Mouse (Mus musculus): Measurements from ENCODE around the gene Ptges2. TPM values are rescaled to one million over a fixed set of nuclear protein-coding genes. Genes with fewer than 3 reads are reported as not detected.

Ptges2 gene
- total and polyA plus RNA-seq, 3 experiments: 17.1 to 21.3 (median 20.3) TPM

- dilution Hi-C loops (cut with MboI; ENCODE audit: extremely low pct_ligation_motif_present, extremely low pct_unique_long_range_greater_than_20kb, low sequenced_read_pairs): no loop called here
- DNase-seq (ENCODE audit: extremely low read depth): no peak
Measured at GRCm38 (mm10) chr2:32417486-32417885, 21.8 kb downstream of the Ptges2 start.

GRCm38 (mm10) chr2:32418430-32419151 is 22.9 kb downstream of the Ptges2 start:
- in situ Hi-C loops (cut with MboI; ENCODE audit: low pct_ligation_motif_present, low pct_unique_long_range_greater_than_20kb, low sequenced_read_pairs) (loop anchor here (5.0 kb wide), 1 partner anchor 34 kb away; the partner anchor contains the start of genes Naif1 and Slc25a25), dilution Hi-C loops (cut with MboI; ENCODE audit: extremely low pct_ligation_motif_present, extremely low pct_unique_long_range_greater_than_20kb, low sequenced_read_pairs) (no loop called here)
- Histone ChIP-seq H3K36me3 (replicated peaks in 1 of 2; ENCODE audit: control insufficient read depth in 1 of 2, insufficient read depth in 1 of 2, low read length in 1 of 2) (peaks cover 59 to 76% of the 10 kb centered on the region in 2 experiments), H3K27ac (ENCODE audit: insufficient read depth, low read depth) (no peak overlapping the region), H3K4me3 (replicated peaks in 1 of 3; ENCODE audit: low read depth in 2 of 3, low read length in 2 of 3, poor library complexity in 1 of 3) (no peak overlapping the region), H3K9me3 (replicated peaks; ENCODE audit: low read length) (no peaks in the 10 kb centered on the region), H3K4me2 (ENCODE audit: insufficient read depth, low read depth, poor library complexity, severe bottlenecking) (no peak overlapping the region), H3K9ac (ENCODE audit: insufficient read depth, low read depth) (no peak overlapping the region), H3K27me3 (replicated peaks) (no peaks in the 10 kb centered on the region), H3K79me2 (replicated peaks; ENCODE audit: control insufficient read depth, extremely low read depth, insufficient read depth, poor library complexity, severe bottlenecking) (no peaks in the 10 kb centered on the region), H3K4me1 (ENCODE audit: control insufficient read depth in 1 of 2, insufficient read depth in 2 of 2) (peaks cover 6 to 24% of the 10 kb centered on the region in 2 experiments)
- no peak for TF ChIP-seq MAZ (IDR thresholded peaks at IDR 0.05; ENCODE audit: low read depth, low read length)
- no peak for TF ChIP-seq UBTF (IDR thresholded peaks at IDR 0.05; ENCODE audit: low read depth, low read length)
- TF ChIP-seq MXI1 (IDR thresholded peaks at IDR 0.05; ENCODE audit: low read depth, low read length): no peak
- no peak for TF ChIP-seq MEF2A (IDR thresholded peaks at IDR 0.05; ENCODE audit: borderline replicate concordance, low read depth, low read length)
- TF ChIP-seq POLR2A (IDR thresholded peaks at IDR 0.05; ENCODE audit: low read depth, low read length): no peak
- TF ChIP-seq BHLHE40 (IDR thresholded peaks at IDR 0.05; ENCODE audit: low read depth, low read length): no peak
- no peak for TF ChIP-seq TBP (conservative IDR thresholded peaks at IDR 0.05; ENCODE audit: low read depth, low read length)
- no peak for TF ChIP-seq CHD2 (IDR thresholded peaks at IDR 0.05; ENCODE audit: low read length)
- TF ChIP-seq POLR2AphosphoS2 (IDR thresholded peaks at IDR 0.05; ENCODE audit: low read depth, low read length): no peak
- TF ChIP-seq ZMIZ1 (IDR thresholded peaks at IDR 0.05; ENCODE audit: low read depth, low read length): no peak
- no peak for TF ChIP-seq RAD21 (IDR thresholded peaks at IDR 0.05; ENCODE audit: low read depth, low read length)
- TF ChIP-seq KAT2A (IDR thresholded peaks at IDR 0.05; ENCODE audit: insufficient replicate concordance, low read length): no peak
- TF ChIP-seq SIN3A (IDR thresholded peaks at IDR 0.05; ENCODE audit: low read length): no peak
- no peak for DNase-seq (ENCODE audit: extremely low read depth)

More at GRCm38 (mm10) chr2:32417486-32417885, 21.8 kb downstream of the Ptges2 start:
- peaks cover 5 to 13% of the 10 kb centered on the region in 2 experiments for H3K4me1 ChIP-seq (ENCODE audit: control insufficient read depth in 1 of 2, insufficient read depth in 2 of 2)
- in situ Hi-C loops (cut with MboI; ENCODE audit: low pct_ligation_motif_present, low pct_unique_long_range_greater_than_20kb, low sequenced_read_pairs): loop anchor here (5.0 kb wide), 1 partner anchor 35 kb away; the partner anchor contains the start of genes Naif1 and Slc25a25
- no peak overlapping the region for H3K4me3 ChIP-seq (replicated peaks in 1 of 3; ENCODE audit: low read depth in 2 of 3, low read length in 2 of 3, poor library complexity in 1 of 3)
- no peaks in the 10 kb centered on the region for H3K27me3 ChIP-seq (replicated peaks)
- H3K36me3 ChIP-seq (replicated peaks in 1 of 2; ENCODE audit: control insufficient read depth in 1 of 2, insufficient read depth in 1 of 2, low read length in 1 of 2): peaks cover 59 to 79% of the 10 kb centered on the region in 2 experiments
- no peaks in the 10 kb centered on the region for H3K9me3 ChIP-seq (replicated peaks; ENCODE audit: low read length)
- no peak overlapping the region for H3K27ac ChIP-seq (ENCODE audit: insufficient read depth, low read depth)
- H3K4me2 ChIP-seq (ENCODE audit: insufficient read depth, low read depth, poor library complexity, severe bottlenecking): no peak overlapping the region
- TF ChIP-seq MAX (IDR thresholded peaks at IDR 0.05; ENCODE audit: low read length): no peak
- TF ChIP-seq SIN3A (IDR thresholded peaks at IDR 0.05; ENCODE audit: low read length): no peak
- TF ChIP-seq ETS1 (conservative IDR thresholded peaks at IDR 0.05; ENCODE audit: low read depth, low read length): no peak
- TF ChIP-seq GABPA (IDR thresholded peaks at IDR 0.05; ENCODE audit: insufficient replicate concordance, low read depth, low read length): no peak
- no peak for TF ChIP-seq KAT2A (IDR thresholded peaks at IDR 0.05; ENCODE audit: insufficient replicate concordance, low read length)
- no peak for TF ChIP-seq ZC3H11A (IDR thresholded peaks at IDR 0.05; ENCODE audit: low read depth, low read length)
- no peak for TF ChIP-seq MYC (IDR thresholded peaks at IDR 0.05; ENCODE audit: low read depth, low read length)
- no peak for TF ChIP-seq POLR2A (IDR thresholded peaks at IDR 0.05; ENCODE audit: low read depth, low read length)
- TF ChIP-seq USF1 (IDR thresholded peaks at IDR 0.05; ENCODE audit: low read depth, low read length): no peak
- TF ChIP-seq USF2 (conservative IDR thresholded peaks at IDR 0.05; ENCODE audit: low read depth, low read length): no peak
- no peak for TF ChIP-seq SMC3 (IDR thresholded peaks at IDR 0.05; ENCODE audit: low read depth, low read length)
- TF ChIP-seq JUN (IDR thresholded peaks at IDR 0.05; ENCODE audit: insufficient read depth, low read depth, low read length): no peak
- TF ChIP-seq CTCF (conservative IDR thresholded peaks at IDR 0.05 in 1 of 2, IDR thresholded peaks at IDR 0.05 in 1 of 2; ENCODE audit: low read depth in 2 of 2, low read length in 2 of 2): no peak
- no peak for TF ChIP-seq MXI1 (IDR thresholded peaks at IDR 0.05; ENCODE audit: low read depth, low read length)
- TF ChIP-seq MAZ (IDR thresholded peaks at IDR 0.05; ENCODE audit: low read depth, low read length): no peak
- TF ChIP-seq NRF1 (IDR thresholded peaks at IDR 0.05; ENCODE audit: low read depth, low read length): no peak
- no peak for TF ChIP-seq CHD2 (IDR thresholded peaks at IDR 0.05; ENCODE audit: low read length)
- TF ChIP-seq MAFK (IDR thresholded peaks at IDR 0.05; ENCODE audit: insufficient replicate concordance, low read length): no peak
- TF ChIP-seq IRF4 (IDR thresholded peaks at IDR 0.05; ENCODE audit: low read depth, low read length): no peak
- H3K79me2 ChIP-seq (replicated peaks; ENCODE audit: control insufficient read depth, extremely low read depth, insufficient read depth, poor library complexity, severe bottlenecking): no peaks in the 10 kb centered on the region
- no peak overlapping the region for H3K9ac ChIP-seq (ENCODE audit: insufficient read depth, low read depth)
